Mouse (Mus musculus) erythroblast, adult 5-6 weeks (primary cell): ENCODE results near the gene Jazf1. TPM values are rescaled to one million over a fixed set of nuclear protein-coding genes. Genes with fewer than 3 reads are reported as not detected.

Experiments
- ATAC-seq: replicated peaks from 2 replicates; pipeline ENCODE4 v1.8.0; 2016; ENCODE audit warnings: moderate number of reproducible peaks, mild to moderate bottlenecking, moderate TSS enrichment, inconsistent platforms; ENCODE audit not compliant: poor library complexity, low FRiP score, severe bottlenecking
- total RNA-seq, 2 experiments: library from RNA; stranded (forward) in 1 of 2; stranded (reverse) in 1 of 2; fragments of 150-400 nt in 1 of 2; fragments of 200-764, 138-1000 nt in 1 of 2; gene quantifications; 2 replicates each; pipeline versions ENCODE4 v1.2.3 to v1.2.4; 2015 to 2017; ENCODE audit warnings: low replicate concordance in 2 of 2

The Jazf1 gene
- not detected in 2 replicates for total RNA-seq (2015; ENCODE audit: low replicate concordance)
- total RNA-seq (2017; ENCODE audit: low replicate concordance), result 0.56 TPM in 1 of 2 replicates, not detected in the other

- no peak for ATAC-seq
These were observed at the start of gene Jazf1 for GRCm38 (mm10) chr6:53067989-53068874. TSS of gene Jazf1 (minus strand) at chr6:53068631.

GRCm38 (mm10) chr6:53117855-53118254, 49.4 kb upstream of the Jazf1 start:
- no peak for ATAC-seq

GRCm38 (mm10) chr6:53086879-53087278, 18.4 kb upstream of the Jazf1 start:
- ATAC-seq, result no peak

DNA sequence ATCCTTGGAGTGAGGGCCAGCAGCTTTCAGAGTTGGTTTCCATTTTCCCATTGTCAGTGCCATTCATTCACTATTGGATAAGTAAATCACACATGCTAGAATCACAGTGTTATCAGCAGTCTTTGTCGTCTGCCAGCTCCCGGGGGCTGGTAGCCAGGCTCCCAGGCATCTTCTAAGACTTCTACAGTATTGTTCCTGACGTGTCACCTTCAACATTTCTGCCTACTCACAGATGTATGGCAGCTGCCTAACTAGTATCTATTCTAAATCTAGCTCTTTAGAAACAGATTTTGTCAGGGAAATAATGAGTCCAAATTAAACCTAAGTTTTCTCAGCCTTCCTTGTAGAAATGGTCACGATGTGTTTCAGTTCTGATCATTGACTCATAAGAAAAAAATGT, 12.8 kb upstream of the Jazf1 start:
- no peak for ATAC-seq

DNA sequence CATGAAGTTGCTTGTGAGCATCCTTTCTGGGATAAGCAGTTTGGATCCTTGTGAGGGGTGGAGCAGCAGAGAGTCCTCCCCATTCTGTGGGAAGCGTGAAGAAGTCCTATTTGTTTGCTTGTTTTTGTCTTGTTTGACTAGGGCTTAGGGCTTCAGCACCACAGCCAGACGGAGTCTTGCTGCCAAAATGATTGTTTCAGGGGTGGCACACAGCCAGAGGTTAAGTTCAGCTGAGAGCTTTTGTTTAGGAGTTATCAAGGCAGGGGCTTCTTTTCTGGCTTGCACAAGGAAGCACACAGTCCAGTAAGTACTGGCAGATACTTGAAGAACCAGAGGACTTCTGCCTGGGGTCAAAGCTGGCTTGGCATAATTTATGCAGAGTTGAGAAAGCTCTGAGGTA, 10.2 kb upstream of the Jazf1 start:
- ATAC-seq, result no peak

- ATAC-seq, result no peak
These were observed 3.3 kb upstream of the Jazf1 start for GRCm38 (mm10) chr6:53071732-53072131.

- no peak for ATAC-seq
These were observed 1.6 kb upstream of the Jazf1 start for GRCm38 (mm10) chr6:53069976-53070575.

DNA sequence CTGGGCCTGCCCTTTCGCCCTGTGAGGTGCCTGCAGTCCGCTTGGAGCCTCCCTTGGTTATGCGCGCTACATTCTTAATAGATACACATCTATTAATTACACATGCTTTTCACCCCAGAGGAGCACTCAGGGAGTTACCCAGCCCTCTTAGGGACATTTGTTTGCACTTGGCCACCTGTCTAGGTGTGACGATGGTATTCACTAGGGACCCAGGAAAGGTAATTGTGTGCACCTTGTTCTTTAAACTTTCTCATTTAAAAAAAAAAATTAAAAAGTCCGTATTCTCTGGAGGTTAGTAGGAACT, 396 bp upstream of the Jazf1 start:
- ATAC-seq, result no peak

DNA sequence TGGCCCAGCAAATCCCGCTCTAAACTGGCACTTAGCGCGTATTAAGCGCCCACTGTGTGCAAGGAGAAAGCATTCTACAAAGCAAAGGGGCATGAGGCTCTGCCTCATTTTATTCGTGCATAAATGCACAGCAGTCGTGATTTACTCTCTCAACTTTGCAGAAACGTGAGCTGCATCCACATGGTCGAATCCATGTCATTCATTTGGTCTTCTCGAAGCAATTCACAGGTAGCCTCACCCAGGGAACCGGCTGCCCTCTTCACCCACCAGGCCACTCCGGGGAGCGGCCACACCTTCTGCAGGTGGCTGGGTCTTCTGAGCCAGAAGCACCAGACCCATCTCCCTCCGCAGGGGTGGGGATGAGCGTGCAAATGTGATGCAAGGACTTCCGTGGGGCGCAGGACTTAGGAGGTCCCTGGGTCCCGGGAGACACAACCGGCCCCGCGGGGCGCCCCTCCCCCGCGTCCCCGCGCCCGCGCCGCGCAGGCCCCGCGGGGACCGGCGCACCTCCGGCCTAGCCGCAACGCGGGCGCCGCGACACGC, 914 bp downstream of the Jazf1 start:
- no peak for ATAC-seq

DNA sequence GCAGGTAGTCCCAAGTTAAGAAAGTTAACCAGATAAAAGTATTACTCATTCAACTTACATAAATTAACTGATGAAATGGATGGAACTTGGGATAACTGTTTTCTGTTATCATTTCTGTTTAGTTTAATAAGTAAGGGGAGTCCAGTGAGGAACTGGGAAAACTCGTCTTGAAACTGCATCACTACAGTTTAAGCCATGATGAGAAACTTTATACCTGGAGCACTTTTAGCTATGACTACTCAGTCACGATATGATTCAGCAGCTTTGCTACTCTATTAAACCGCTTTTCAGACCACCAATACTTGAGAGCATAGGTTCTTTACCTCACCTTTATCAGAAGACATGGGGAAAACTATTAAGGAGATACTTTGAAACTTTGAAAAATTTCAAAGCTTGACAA, 1.5 kb downstream of the Jazf1 start:
- ATAC-seq, result no peak

- ATAC-seq, result no peak
These were observed 4.4 kb downstream of the Jazf1 start for GRCm38 (mm10) chr6:53064070-53064469.

DNA sequence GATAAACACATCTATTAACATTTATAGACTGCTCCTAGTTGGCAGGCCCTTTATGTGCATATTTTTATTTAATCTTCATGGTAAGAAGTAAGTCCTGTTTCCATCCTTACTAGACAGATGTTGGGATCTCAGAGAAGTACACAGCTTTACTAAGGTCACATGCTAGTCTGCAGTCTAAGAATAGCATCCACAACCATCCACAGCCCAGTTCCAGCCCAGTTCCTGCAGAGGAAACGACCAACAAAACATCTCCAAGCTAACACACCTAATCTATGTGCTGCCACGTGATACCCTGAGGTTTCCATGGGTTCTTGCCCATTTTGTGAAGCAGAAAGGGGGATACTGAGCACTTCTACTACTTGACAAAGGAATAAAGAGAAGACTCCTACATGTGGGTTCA, 13.5 kb downstream of the Jazf1 start:
- ATAC-seq, result no peak

DNA sequence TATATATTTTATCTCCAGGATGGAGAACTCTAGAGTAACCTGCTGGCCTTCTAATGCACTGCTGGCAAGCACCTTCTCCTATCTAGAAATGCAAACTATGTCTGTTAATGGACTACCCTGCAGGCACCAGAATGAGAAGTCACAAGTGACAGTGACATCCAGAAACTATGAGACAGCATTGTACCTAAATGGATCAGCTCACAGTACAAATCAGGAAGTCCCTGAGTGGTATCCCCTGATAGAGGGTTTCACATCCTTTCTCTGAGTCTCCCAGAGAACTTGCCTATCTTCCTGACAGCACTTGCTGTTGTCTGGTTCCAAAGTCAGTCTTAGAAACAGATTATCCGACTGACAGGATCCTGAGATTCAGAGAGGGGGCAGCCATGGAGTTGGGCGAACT, 22.9 kb downstream of the Jazf1 start:
- ATAC-seq, result no peak

DNA sequence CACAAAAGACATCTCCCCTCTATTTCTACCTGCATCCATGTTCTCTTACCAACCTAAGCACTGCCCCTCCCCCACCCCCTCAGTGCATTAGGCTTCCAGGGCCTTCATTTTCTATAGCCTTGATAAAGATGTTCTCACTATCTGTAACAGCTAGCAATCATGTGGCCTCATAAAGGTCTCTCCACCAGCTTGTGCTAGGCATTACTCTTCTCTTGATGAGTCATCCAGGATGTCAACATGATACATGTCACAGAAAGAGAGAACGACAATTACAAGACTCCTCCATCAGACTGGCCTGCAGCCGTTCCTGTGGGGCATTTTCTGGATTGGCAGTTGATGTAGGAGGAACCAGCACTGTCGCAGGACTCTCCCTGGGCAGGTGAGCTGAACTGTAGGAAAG, 30.3 kb downstream of the Jazf1 start:
- no peak for ATAC-seq

GRCm38 (mm10) chr6:53034362-53035011, 33.9 kb downstream of the Jazf1 start:
- ATAC-seq, result no peak

- ATAC-seq, result no peak
These were observed 35.5 kb downstream of the Jazf1 start for GRCm38 (mm10) chr6:53032730-53033484.

- ATAC-seq, result no peak
These were observed 46.4 kb downstream of the Jazf1 start for GRCm38 (mm10) chr6:53022069-53022468.

- no peak for ATAC-seq
These were observed 47.4 kb downstream of the Jazf1 start for GRCm38 (mm10) chr6:53021081-53021480.

- no peak for ATAC-seq
These were observed 50.9 kb downstream of the Jazf1 start for GRCm38 (mm10) chr6:53017357-53018205.
